Mouse (Mus musculus) lung, embryonic 14.5 days (tissue): Measurements from ENCODE around the gene Hoxb6. TPM values are rescaled to one million over a fixed set of nuclear protein-coding genes. Genes with fewer than 3 reads are reported as not detected.

ENCODE experiments used
- ATAC-seq: fragments of 200-750 bp; cut with Nextera tagmentation; 2 replicates; pipeline ENCODE4 v1.8.0; 2017; ENCODE audit warnings: mild to moderate bottlenecking, moderate TSS enrichment, moderate library complexity; ENCODE audit not compliant: insufficient read depth
- DNase-seq: peaks from one replicate; pipeline ENCODE4 v3.0.0-alpha.2; 2015
- H3K27ac ChIP-seq: fragments of 300-500 bp; sonication (generic); 2 replicates; pipeline ENCODE4 v1.5.1; 2014; ENCODE audit warnings: low read depth, mild to moderate bottlenecking, moderate library complexity
- H3K27me3 ChIP-seq: fragments of 300-500 bp; sonication (generic); 2 replicates; pipeline ENCODE4 v1.6.1; 2014; ENCODE audit warnings: low read length, control low read depth; ENCODE audit not compliant: insufficient read depth
- H3K36me3 ChIP-seq: fragments of 300-500 bp; sonication (generic); 2 replicates; pipeline ENCODE4 v1.6.1; 2014; ENCODE audit warnings: control low read depth; ENCODE audit not compliant: insufficient read depth
- H3K4me1 ChIP-seq: fragments of 300-500 bp; sonication (generic); 2 replicates; pipeline ENCODE4 v1.6.1; 2014; ENCODE audit warnings: antibody characterized with exemption, control low read depth; ENCODE audit not compliant: insufficient read depth
- H3K4me2 ChIP-seq: fragments of 300-500 bp; sonication (generic); 2 replicates; pipeline ENCODE4 v1.6.1; 2014; ENCODE audit warnings: mild to moderate bottlenecking
- H3K4me3 ChIP-seq: fragments of 300-500 bp; sonication (generic); 2 replicates; pipeline ENCODE4 v1.5.1; 2014; ENCODE audit warnings: low read depth, low read length
- H3K9ac ChIP-seq: fragments of 300-500 bp; sonication (generic); 2 replicates; pipeline ENCODE4 v1.6.1; 2014
- H3K9me3 ChIP-seq: fragments of 300-500 bp; sonication (generic); 2 replicates; pipeline ENCODE4 v1.6.1; 2016; ENCODE audit warnings: low read depth, low read length, control low read depth
- CTCF ChIP-seq: IDR thresholded peaks from 2 replicates; pipeline ENCODE4 v1.5.1; 2016; ENCODE audit warnings: antibody characterized with exemption, low read depth
- WGBS: fragments of 180-500 bp; shearing (Covaris S2); extraction: QIAGEN DNeasy Blood & Tissue Kit; methylation state at CpG from one replicate; pipeline ENCODE4 v1.1.7; 2014; 5-methylcytosine and 5-hydroxymethylcytosine counted together
- polyA plus RNA-seq: library from polyadenylated mRNA; unstranded; fragments of >200 nt; fragmentation: Nextera tagmentation; extraction: Ambion mirVana; gene quantifications from 2 replicates; pipeline ENCODE4 v1.2.1, GENCODE M21; 2014

Hoxb6 gene
- polyA plus RNA-seq, 1 experiment from 2014 or later, result 24.4 TPM

DNA sequence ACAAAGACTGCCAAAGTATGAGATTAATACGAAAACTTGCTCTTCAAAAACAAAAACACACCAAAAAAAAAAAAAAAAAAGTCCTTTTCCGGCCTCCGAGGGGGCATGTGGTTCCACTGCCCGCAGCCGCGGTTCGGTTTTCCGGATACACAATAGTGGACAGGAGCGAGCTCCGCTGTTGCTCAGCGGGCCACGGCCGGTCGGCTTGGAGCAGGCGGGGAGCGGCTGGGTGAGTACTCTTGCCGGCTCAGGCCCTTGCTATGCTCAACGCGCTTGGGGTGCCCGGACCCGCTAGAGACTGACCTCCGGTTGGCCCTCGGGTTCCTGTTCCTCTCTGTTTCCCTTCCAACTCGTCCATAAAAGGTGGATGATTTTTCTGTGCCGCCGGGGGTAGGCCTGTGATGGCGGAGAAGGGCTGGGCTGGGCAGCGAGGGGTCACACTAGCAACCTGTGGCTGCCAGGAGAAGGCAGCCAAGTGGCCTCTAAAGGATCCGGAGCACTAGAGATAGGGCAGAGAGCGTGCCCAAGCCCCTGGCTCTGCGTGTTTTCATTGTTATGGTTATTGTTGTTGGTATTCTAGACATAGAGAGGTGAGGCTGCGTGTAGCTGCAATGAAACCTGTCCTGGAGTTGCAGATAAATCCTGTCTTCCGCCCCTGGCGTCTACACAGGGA lies 22.5 kb downstream of the Hoxb6 start:
- Histone ChIP-seq H3K27me3 (peaks cover 37% of the 10 kb centered on the region), H3K4me2 (peak overlapping the region; percentile 84), H3K4me1 (0 out of 2 replicates have a peak, but pooled peaks cover 2% of the 10 kb centered on the region), H3K36me3 (no peaks in the 10 kb centered on the region), H3K9me3 (no peaks in the 10 kb centered on the region), H3K9ac (peak overlapping the region; percentile 99), H3K4me3 (peak overlapping the region; percentile 72), H3K27ac (peak overlapping the region; percentile 100)
- no peak for TF ChIP-seq CTCF
- DNase-seq (peak; percentile 79), ATAC-seq (no peak)
- 1% methylated on average over 34 of the region's 34 CpGs for WGBS

DNA sequence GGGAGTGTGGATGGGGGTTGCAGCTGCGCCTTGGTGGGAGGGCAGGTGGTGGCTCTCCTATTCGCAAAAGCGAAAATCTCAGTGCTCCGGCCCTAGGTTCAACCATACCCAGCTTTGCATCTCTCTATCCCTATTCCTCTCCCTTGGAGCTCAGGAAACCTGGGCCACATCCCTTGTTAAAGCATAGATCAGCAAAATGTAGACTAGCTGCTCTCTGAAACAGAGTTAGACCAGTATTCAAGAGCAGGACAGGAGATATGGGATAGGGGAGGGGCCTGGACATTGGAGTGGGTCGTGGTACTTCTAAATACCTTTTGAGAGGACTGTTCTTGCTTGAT lies 23.0 kb downstream of the Hoxb6 start:
- ATAC-seq (no peak), DNase-seq (peak; percentile 63)
- Histone ChIP-seq H3K4me1 (0 out of 2 replicates have a peak, but pooled peaks cover 2% of the 10 kb centered on the region), H3K9ac (peak overlapping the region; percentile 99), H3K36me3 (no peaks in the 10 kb centered on the region), H3K27me3 (peaks cover 39% of the 10 kb centered on the region), H3K4me3 (peak overlapping the region; percentile 72), H3K27ac (peak overlapping the region; percentile 100), H3K9me3 (no peaks in the 10 kb centered on the region), H3K4me2 (peak overlapping the region; percentile 84)
- TF ChIP-seq CTCF, result 0 out of 2 replicates have a peak, but pooled peaks have one; percentile 7
- 6% methylated on average over 5 of the region's 5 CpGs for WGBS

GRCm38 (mm10) chr11:96316696-96317607 lies 24.7 kb downstream of the Hoxb6 start:
- TF ChIP-seq CTCF, result no peak
- Histone ChIP-seq H3K36me3 (peaks cover 9% of the 10 kb centered on the region; the same call in 1 of the 2 replicates), H3K9ac (peak overlapping the region; percentile 99), H3K27me3 (peaks cover 25% of the 10 kb centered on the region), H3K4me2 (peak overlapping the region; percentile 84), H3K4me3 (peak overlapping the region; percentile 72), H3K4me1 (0 out of 2 replicates have a peak, but pooled peaks cover 2% of the 10 kb centered on the region), H3K27ac (peak overlapping the region; percentile 100), H3K9me3 (no peaks in the 10 kb centered on the region)
- WGBS, result 9% methylated on average over 18 of the region's 18 CpGs
- no peak for ATAC-seq
- peak; percentile 80 for DNase-seq

GRCm38 (mm10) chr11:96317608-96318367 lies 25.5 kb downstream of the Hoxb6 start, which contains the start of gene Hoxb4:
Hoxb4 (plus strand) TSS chr11:96318267.
- Histone ChIP-seq H3K36me3 (peaks cover 12% of the 10 kb centered on the region; the same call in 1 of the 2 replicates), H3K27ac (peak within 1 kb of the TSS; percentile 100), H3K4me1 (0 out of 2 replicates have a peak, but pooled peaks cover 2% of the 10 kb centered on the region), H3K27me3 (peaks cover 20% of the 10 kb centered on the region), H3K4me2 (peak within 1 kb of the TSS; percentile 84), H3K9ac (peak within 1 kb of the TSS; percentile 99), H3K4me3 (peak within 1 kb of the TSS; percentile 72), H3K9me3 (no peaks in the 10 kb centered on the region)
- WGBS, result 3% methylated on average over 28 of the region's 28 CpGs
- peak; percentile 29 for ATAC-seq
- no peak for DNase-seq
- TF ChIP-seq CTCF, result no peak

- Histone ChIP-seq H3K9ac (peak overlapping the region; percentile 99), H3K27me3 (peaks cover 15% of the 10 kb centered on the region), H3K9me3 (no peaks in the 10 kb centered on the region), H3K4me2 (peak overlapping the region; percentile 84), H3K36me3 (peaks cover 12% of the 10 kb centered on the region; the same call in 1 of the 2 replicates), H3K4me3 (peak overlapping the region; percentile 72), H3K4me1 (0 out of 2 replicates have a peak, but pooled peaks cover 2% of the 10 kb centered on the region), H3K27ac (peak overlapping the region; percentile 100)
- TF ChIP-seq CTCF, result no peak
- ATAC-seq, result peak; percentile 85
- peak; percentile 95 for DNase-seq
- WGBS, result under 1% methylated on average over 39 of the region's 45 CpGs
Measured at GRCm38 (mm10) chr11:96318368-96319070, 26.2 kb downstream of the Hoxb6 start.
